Mouse (Mus musculus) central nervous system, embryonic 14 days (tissue): ENCODE results near the gene Ces1h. TPM values are rescaled to one million over a fixed set of nuclear protein-coding genes. Genes with fewer than 3 reads are reported as not detected.

Source experiments
- polyA plus RNA-seq: library from polyadenylated mRNA; depleted of rRNA; stranded (reverse); fragments of >200 nt; gene quantifications from 2 replicates; pipeline ENCODE4 v1.2.3, GENCODE M21; 2012; rRNA removed

Ces1h gene
- polyA plus RNA-seq = not detected in 2 replicates

DNA sequence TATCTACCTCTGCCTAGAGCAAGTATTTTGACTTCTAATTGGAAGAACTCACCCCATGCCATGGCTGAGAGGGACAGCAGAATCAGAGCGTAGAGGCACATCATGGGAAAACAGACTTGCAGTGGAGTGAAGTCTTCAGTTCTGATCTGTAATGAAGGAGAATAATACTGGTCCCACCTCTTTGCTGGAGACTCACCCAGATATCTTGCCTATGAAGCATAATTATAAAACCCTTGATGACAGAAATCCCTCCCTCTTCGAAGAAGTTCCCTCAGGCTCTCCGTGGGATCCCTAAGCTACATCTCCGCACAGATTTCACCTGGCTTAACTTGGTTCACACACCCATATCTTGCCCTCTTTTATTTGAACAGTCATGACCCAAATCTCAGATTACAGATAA lies at the start of gene Ces1h:
TSS of gene Ces1h (minus strand) at position 101 of the 400 bp plus-strand sequence.

DNA sequence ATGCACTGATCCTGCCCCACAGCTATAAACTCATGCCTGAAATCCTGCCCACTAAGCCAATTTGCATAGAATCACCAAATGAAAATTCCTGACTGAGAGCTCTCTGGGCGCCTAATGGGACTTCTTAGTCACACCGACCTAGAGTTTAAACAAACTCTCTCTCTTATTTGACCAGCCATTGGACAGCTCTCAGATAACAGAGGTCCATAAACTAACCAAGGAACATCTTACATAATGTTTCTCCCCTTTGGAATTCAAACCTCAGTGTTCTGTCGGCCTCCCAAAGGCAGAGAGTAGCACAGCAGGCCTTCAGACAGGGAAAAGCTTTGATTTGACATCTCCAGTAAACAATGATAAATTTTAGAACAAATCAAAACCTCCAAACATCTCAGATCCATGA lies 42.3 kb downstream of the Ces1h start, which contains the start of gene Ces1g:
TSS of gene Ces1g (minus strand) at position 102 of the 400 bp plus-strand sequence.

Other genes starting within 250 kb of the Ces1h start
- gene Ces1c, start 248.4 kb downstream of the Ces1h start, polyA plus RNA-seq = not detected in 2 replicates
- 0.39 and 0.63 TPM in 2 replicates for gene Ces1d, start 181.9 kb downstream of the Ces1h start, polyA plus RNA-seq
- not detected in 2 replicates for gene Ces1e, start 150.1 kb downstream of the Ces1h start, polyA plus RNA-seq
- gene Ces1f, start 100.0 kb downstream of the Ces1h start, polyA plus RNA-seq = not detected in 2 replicates
- not detected in 2 replicates for gene Ces1g, start 42.4 kb downstream of the Ces1h start, polyA plus RNA-seq
- gene Ces5a, start 156.1 kb upstream of the Ces1h start, polyA plus RNA-seq = 0.54 and 0.86 TPM in 2 replicates